Mouse (Mus musculus) adrenal gland (tissue): ENCODE data around the gene Cdh1.

Source experiments
- intact Hi-C: fragments of 180-260 bp; cut with DNase I; formaldehyde crosslinking; loops from one replicate; pipeline ENCODE4 v1.15.1; 2025

Gene Cdh1

GRCm38 (mm10) chr8:106623016-106623415, 19.9 kb downstream of the Cdh1 start:
- intact Hi-C loops: no loop called here

DNA sequence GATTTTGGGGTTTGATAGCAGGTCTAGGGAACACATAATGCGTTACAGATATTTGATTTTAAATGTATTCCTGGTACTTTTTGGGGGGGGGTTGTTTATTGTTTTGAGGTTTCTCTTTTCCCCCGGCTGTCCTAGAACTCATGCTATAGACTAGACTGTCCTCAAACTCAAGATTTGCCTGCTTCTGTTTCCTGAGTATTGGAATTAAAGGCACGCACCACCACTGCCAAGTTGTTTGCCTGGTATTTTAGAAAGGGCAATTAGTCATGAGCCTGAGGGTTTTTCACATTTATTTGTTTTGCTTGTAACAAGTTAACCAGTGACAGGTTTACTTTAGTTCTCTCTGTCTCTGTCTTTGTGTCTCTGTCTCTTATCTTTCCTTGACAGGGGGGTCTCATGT, 20.3 kb downstream of the Cdh1 start:
- intact Hi-C loops: no loop called here

GRCm38 (mm10) chr8:106623954-106624353, 20.8 kb downstream of the Cdh1 start:
- intact Hi-C loops: no loop called here

- intact Hi-C loops: no loop called here
Observed at GRCm38 (mm10) chr8:106624743-106625142, 21.6 kb downstream of the Cdh1 start.

DNA sequence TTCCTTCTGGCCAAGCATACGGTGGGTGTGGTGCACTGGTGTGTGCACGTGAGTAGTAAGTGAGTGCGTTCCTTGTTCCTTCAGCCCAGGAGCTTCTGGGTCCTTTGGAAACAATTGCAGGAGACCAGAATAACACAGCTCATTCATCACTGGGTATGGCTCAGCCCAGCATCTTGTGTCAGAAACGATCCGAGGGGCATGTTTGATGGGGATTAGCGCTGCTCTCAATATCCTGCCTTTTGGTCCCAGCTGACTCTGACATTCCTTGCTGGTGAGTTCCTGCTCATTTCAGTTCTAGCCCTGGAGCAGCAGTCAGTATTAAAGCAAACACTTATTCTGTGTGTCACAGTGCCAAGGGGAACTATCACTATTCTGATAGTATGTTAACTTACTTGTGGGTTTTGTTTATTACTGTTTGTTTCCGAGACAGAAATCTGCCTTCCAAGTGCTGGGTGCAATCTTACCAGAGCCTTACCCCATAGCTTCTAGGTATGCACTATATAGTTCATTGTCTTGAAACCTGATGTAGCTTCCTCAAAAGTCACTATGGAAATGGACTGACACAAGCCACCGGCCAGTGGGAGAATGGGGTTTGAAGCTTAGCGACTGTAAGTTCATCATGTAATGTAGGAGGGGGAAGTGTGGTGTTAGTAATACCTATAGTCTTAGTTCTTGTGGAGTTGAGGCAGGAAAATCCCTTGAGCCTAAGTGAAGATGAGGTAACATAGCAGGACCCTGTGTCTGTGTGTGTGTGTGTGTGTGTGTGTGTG, 23.1 kb downstream of the Cdh1 start:
- intact Hi-C loops: no loop called here

GRCm38 (mm10) chr8:106628291-106628964, 25.3 kb downstream of the Cdh1 start:
- intact Hi-C loops: no loop called here

DNA sequence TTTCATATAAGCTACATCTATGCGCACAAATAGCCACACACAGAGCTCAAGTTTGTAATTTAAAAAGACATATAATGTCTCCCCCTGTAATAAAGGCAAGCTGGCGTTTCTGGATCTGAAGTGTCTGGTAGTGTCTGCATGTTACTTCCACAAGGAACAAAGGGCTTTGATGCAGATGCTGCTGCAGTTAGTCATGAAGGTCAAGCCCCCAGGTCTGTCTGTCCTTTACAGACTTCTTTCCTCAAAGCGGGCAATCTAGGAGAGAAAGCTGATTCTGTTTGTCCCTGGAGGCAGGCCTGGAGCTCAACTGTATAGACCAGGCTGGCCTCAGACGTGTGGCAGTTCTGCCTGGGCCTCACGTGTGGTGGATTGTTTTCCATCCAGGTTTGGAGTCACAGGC, 26.3 kb downstream of the Cdh1 start:
- intact Hi-C loops: no loop called here

DNA sequence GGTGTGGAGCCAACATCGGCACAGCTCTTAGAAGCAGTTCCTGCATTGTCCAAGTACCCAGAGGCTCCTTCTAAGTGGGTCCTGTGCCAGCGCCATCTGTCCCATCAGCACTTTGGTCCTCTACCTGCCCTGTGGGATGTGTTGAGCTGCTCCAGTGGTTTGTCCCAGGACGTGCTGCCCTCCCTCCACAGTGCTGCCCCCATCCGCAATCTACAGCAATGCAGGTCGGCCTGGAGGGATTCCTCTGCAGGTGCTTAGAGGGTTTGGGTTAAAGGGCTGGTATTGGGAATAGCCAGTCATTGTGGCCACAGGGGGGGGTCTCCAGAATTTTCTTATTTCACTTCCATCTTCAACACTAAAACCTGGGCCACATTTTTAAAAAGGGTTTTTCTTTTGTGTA, 28.8 kb downstream of the Cdh1 start:
- intact Hi-C loops: no loop called here

- intact Hi-C loops: no loop called here
Observed at GRCm38 (mm10) chr8:106632650-106633049, 29.5 kb downstream of the Cdh1 start.

DNA sequence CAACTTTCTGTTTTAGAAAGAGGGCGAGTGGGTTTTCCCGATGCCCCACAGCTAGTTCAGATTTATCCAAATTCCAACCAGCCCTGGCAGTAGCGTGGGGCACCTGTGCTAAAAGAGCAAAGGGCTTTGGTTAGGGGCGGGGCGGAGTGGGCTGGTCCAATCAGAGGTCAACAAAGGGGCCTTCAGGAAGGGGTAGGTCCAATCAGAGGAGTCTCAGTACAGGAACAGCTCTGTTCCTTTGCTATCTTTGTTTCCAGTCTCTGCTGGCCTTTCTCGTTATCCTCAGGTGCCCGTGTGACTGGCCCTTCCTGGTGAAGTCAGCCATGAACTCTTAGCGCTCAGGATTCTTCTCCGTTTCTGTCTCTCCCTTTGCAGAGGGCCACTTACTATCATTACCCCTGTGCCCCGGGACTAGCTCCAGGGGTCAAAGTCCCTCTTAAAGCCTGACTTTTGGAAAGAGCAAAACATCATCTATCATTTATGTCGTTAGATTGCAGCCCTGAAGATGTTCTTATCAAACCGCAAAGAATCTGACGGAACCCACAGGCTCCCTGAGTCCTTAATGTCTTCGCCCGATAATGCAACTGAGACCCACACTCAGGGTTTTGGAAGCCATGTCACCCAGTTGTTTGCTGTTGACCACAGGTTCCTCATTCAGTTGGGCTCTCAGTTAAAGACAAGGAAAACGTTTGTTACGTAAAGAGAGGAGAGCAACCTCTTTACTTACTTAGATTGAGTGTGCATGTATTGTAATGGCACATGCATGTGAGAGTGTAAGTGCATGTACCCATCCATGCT, 30.4 kb downstream of the Cdh1 start:
- intact Hi-C loops: no loop called here

DNA sequence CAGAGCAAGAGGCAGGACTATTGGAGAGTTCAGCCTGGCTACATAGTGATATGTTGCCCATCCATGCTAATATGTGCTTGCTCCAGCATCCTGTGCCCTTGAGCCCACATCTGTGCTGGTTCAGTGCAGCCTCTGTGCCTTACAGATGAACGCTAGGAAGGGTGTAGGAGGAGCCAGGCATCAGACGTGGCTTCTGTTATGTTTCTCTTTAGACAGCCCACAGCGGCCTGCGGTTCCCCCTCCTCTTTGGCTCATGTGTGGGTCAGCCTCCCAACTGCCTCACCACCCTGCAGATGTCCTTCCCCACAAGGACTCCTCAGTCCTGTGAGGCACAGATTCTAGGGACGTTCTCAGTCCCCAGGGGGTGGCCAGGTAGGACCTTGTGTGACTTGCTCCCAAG, 32.1 kb downstream of the Cdh1 start:
- intact Hi-C loops: no loop called here

DNA sequence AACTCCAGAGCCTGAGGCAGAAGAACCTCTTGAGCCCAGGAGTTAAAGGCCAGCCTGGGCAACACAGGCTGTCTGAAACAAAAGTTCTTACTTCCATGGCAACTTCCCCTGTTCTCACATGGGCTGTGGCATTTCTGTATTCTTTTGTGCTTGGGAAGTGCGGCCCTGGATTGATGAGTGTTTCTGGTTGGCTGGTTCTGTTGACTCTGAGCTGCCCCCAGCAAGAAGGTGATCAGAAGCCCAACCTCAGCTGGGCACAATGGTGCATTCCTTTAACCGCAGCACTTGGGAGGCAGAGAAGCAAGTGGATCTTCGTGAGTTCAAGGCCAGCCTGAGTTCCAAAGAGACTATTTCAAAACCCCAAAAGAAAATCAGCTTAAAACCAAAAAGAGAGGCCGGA, 34.3 kb downstream of the Cdh1 start:
- intact Hi-C loops: no loop called here

GRCm38 (mm10) chr8:106638768-106639295, 35.7 kb downstream of the Cdh1 start:
- intact Hi-C loops: no loop called here

- intact Hi-C loops: loop anchor here (10.0 kb wide), 1 partner anchor 225 kb away; the partner anchor contains the start of gene Zfp90
Observed at GRCm38 (mm10) chr8:106640212-106640611, 37.1 kb downstream of the Cdh1 start.

GRCm38 (mm10) chr8:106640921-106641320, 37.8 kb downstream of the Cdh1 start:
- intact Hi-C loops: loop anchor here (10.0 kb wide), 1 partner anchor 226 kb away; the partner anchor contains the start of gene Zfp90

DNA sequence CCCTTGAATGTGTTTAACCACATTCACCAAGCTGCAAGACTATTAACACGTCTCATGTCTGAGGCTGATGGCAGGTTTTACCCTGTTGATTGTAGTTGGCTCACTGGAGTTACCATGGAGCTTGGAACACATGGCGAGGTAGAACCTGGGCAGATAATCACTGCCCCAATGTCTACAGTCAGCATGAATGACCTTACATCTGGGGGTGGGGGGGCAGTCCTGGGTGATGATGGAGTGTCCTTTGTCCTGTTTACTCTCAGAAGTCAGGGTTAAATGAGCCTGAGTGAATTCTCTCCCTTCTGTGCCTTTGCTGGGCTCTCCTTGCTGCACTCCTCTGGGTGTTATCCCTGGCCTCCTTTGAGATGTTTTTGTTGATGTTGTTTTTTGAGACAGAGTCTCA, 39.0 kb downstream of the Cdh1 start:
- intact Hi-C loops: loop anchor here (10.0 kb wide), 1 partner anchor 227 kb away; the partner anchor contains the start of gene Zfp90

- intact Hi-C loops: loop anchor here (10.0 kb wide), 1 partner anchor 228 kb away; the partner anchor contains the start of gene Zfp90
Observed at GRCm38 (mm10) chr8:106643100-106643499, 39.9 kb downstream of the Cdh1 start.

- intact Hi-C loops: loop anchor here (5.0 to 10.0 kb wide), 2 partner anchors 213 to 230 kb away; partner anchors contain the start of gene Zfp90
Observed at GRCm38 (mm10) chr8:106644957-106645356, 41.8 kb downstream of the Cdh1 start.

- intact Hi-C loops: loop anchor here (5.0 to 10.0 kb wide), 2 partner anchors 214 to 231 kb away; partner anchors contain the start of gene Zfp90
Observed at GRCm38 (mm10) chr8:106646153-106646552, 43.0 kb downstream of the Cdh1 start.

DNA sequence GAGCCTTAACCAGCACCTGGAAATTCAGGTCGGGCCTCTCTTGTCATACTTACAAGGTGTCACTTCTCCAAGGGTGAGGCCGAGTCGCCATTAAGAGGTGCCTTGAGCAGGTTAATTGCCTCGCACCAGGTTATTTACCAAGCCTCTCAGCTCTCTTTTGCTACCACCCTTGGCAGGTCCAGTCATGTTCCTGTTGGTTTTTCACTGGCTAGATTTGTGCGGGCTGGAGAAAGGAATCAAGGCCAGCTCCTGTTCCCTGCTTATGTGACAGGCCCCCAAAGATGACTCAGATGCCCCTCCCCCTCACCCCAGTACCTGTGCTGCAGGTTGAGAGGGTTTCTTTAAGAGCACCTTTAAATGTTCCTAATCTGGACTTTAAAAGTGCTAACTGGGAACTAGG, 43.6 kb downstream of the Cdh1 start:
- intact Hi-C loops: loop anchor here (1.0 to 10.0 kb wide), 3 partner anchors 85 to 232 kb away; partner anchors contain the start of gene Zfp90

- intact Hi-C loops: loop anchor here (1.0 to 10.0 kb wide), 3 partner anchors 86 to 233 kb away; partner anchors contain the start of gene Zfp90
Observed at GRCm38 (mm10) chr8:106647387-106647786, 44.2 kb downstream of the Cdh1 start.
